Mouse (Mus musculus) forebrain, embryonic 16.5 days (tissue): ENCODE measurements around the gene Cntnap5b. TPM values are rescaled to one million over a fixed set of nuclear protein-coding genes. Genes with fewer than 3 reads are reported as not detected.

Experiments
- ATAC-seq: fragments of 200-750 bp; cut with Nextera tagmentation; 2 replicates; pipeline ENCODE4 v1.8.0; 2017; ENCODE audit warnings: mild to moderate bottlenecking, moderate library complexity
- H3K27ac ChIP-seq: fragments of 300-500 bp; sonication (generic); 2 replicates; pipeline ENCODE4 v1.5.1; 2014; ENCODE audit warnings: low read length, control low read depth
- H3K27me3 ChIP-seq: fragments of 300-500 bp; sonication (generic); replicated peaks from 2 replicates; pipeline ENCODE4 v1.6.1; 2014; ENCODE audit warnings: low read length; ENCODE audit not compliant: control insufficient read depth, insufficient read depth
- H3K36me3 ChIP-seq: fragments of 300-500 bp; sonication (generic); 2 replicates; pipeline ENCODE4 v1.6.1; 2014; ENCODE audit not compliant: control insufficient read depth, insufficient read depth
- H3K4me1 ChIP-seq: fragments of 300-500 bp; sonication (generic); replicated peaks from 2 replicates; pipeline ENCODE4 v1.6.1; 2014; ENCODE audit warnings: low read length; ENCODE audit not compliant: control insufficient read depth, insufficient read depth
- H3K4me2 ChIP-seq: fragments of 300-500 bp; sonication (generic); 2 replicates; pipeline ENCODE4 v1.6.1; 2014; ENCODE audit warnings: mild to moderate bottlenecking, low read length, control low read depth
- H3K4me3 ChIP-seq: fragments of 300-500 bp; sonication (generic); replicated peaks from 2 replicates; pipeline ENCODE4 v1.5.1; 2014; ENCODE audit warnings: mild to moderate bottlenecking, low read length, control low read depth
- H3K9ac ChIP-seq: fragments of 300-500 bp; sonication (generic); replicated peaks from 2 replicates; pipeline ENCODE4 v1.6.1; 2014; ENCODE audit warnings: low read depth, low read length, control low read depth
- H3K9me3 ChIP-seq: fragments of 300-500 bp; sonication (generic); 2 replicates; pipeline ENCODE4 v1.6.1; 2016; ENCODE audit warnings: low read length; ENCODE audit not compliant: control insufficient read depth
- WGBS: fragments of 180-500 bp; shearing (Covaris S2); extraction: QIAGEN DNeasy Blood & Tissue Kit; methylation state at CpG from one replicate; pipeline ENCODE4 v1.1.7; 2014; 5-methylcytosine and 5-hydroxymethylcytosine counted together
- polyA plus RNA-seq: library from polyadenylated mRNA; unstranded; fragments of >200 nt; fragmentation: Nextera tagmentation; extraction: Ambion mirVana; gene quantifications from 2 replicates; pipeline ENCODE4 v1.2.1, GENCODE M21; 2015

The Cntnap5b gene
- polyA plus RNA-seq, 1 experiment from 2014 or later = 2.4 TPM

DNA sequence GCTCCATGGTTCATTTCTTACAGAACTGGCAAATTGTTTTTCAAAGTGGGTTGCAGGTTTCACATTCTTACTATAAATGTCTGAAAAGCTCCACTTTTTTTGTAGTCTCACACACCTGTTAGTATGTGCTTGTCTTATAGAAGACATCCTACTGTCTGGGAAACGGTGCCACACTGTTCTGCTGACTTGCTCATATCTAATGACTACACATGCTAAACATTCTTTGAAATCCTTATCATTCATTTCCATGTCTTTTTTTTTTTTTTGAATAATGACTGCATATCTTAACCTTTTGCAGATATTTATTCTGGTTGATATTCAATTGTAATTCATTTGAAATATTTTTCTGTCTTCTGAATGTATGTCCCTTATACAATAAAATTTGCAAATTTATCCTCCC is 613.7 kb downstream of the Cntnap5b start:
- H3K4me3 ChIP-seq = no peak overlapping the region
- H3K9ac ChIP-seq = no peak overlapping the region
- no peaks in the 10 kb centered on the region for H3K4me1 ChIP-seq
- H3K4me2 ChIP-seq = no peak overlapping the region
- H3K36me3 ChIP-seq = no peaks in the 10 kb centered on the region
- ATAC-seq = no peak
- no peak overlapping the region for H3K27ac ChIP-seq
- WGBS = 84% methylated on average over 1 of the region's 1 CpGs
- no peaks in the 10 kb centered on the region for H3K27me3 ChIP-seq
- no peaks in the 10 kb centered on the region for H3K9me3 ChIP-seq

DNA sequence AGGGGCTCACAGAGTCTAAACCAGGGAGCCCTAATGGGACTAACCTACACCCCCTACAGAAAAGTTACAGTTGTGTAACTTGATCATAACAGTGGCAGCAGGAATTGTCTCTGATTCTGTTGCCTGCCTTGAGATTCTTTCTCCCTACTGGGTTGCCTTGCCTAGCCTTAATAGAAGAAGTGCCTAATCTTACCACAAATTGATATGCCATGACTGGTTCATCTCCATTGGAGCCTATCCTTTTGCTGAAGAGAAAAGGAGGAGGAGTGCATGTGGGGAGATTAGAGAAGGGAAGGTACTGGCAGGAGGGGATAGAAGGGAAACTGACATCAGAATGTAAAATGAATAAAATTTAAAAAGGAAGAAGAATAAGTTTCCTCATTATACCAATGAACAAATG is 621.5 kb downstream of the Cntnap5b start:
- H3K4me1 ChIP-seq = no peaks in the 10 kb centered on the region
- H3K4me2 ChIP-seq = no peak overlapping the region
- H3K36me3 ChIP-seq = no peaks in the 10 kb centered on the region
- no peak overlapping the region for H3K9ac ChIP-seq
- H3K9me3 ChIP-seq = no peaks in the 10 kb centered on the region
- no peak overlapping the region for H3K4me3 ChIP-seq
- H3K27me3 ChIP-seq = no peaks in the 10 kb centered on the region
- ATAC-seq = no peak
- H3K27ac ChIP-seq = no peak overlapping the region

DNA sequence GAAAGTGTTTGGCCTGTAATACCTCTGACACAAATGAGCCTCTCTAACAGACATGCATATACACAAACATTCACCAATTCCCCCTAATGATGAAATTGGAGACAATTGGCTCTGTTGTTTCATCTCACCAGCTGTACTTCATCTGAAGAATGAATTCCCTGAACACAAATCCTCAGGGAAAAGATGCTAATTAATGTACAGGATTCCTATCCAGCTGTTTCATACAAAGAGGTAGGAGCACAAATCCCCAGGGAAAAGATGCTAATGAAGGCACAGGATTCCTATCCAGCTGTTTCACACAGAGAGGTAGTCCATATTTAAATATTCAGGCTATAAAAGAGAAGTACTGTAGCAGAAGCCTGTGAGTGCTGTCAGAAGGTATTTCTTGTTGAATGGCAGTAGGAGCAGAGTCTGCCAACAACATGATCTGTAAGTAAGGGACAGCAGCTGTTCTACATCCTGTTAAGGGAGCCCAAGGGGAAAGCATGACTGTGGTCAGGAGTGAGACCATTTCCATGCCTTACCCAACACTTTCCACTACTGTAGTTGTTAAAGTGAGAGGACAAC is 644.2 kb downstream of the Cntnap5b start:
- Histone ChIP-seq H3K9ac (no peak overlapping the region), H3K27me3 (no peaks in the 10 kb centered on the region), H3K4me2 (no peak overlapping the region), H3K27ac (no peak overlapping the region), H3K36me3 (no peaks in the 10 kb centered on the region), H3K4me3 (no peak overlapping the region), H3K4me1 (no peaks in the 10 kb centered on the region), H3K9me3 (no peaks in the 10 kb centered on the region)
- peak; percentile 62 for ATAC-seq

DNA sequence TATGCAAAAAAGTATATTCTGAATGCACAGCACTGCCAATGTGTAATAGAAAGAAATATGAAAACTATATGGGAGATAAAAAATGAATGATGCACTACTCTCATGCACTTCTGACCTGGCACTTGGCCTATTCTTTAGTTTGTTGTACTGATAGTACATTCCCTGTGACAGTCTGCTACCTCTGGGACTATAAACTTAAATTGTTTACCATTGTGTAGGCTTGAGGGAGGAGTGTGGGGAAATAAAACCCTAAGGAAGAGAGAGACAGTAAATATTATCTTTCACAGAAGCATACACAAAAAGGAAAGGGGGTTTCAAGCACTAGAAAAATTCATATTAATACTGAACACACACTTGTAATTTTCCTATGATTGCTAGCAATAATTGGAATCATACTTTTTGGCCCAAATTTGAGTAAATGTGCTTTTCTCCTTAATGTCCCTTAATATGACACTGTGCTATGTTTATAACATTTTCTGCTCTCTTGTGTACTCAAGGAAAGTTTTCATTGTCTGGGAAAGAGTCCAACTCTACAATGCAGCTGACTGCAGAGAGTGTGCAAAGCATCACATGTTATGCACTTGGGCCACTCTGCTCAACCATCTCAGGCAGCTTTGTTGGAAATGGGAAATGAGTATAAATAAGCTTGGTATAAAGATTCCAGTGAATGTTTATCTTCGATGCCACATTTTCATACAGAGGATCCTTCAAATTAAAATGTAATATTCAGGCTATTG is 657.6 kb downstream of the Cntnap5b start:
- no peaks in the 10 kb centered on the region for H3K36me3 ChIP-seq
- no peak for ATAC-seq
- H3K9me3 ChIP-seq = no peaks in the 10 kb centered on the region
- H3K9ac ChIP-seq = no peak overlapping the region
- H3K4me1 ChIP-seq = no peaks in the 10 kb centered on the region
- no peak overlapping the region for H3K4me2 ChIP-seq
- H3K27ac ChIP-seq = no peak overlapping the region
- no peak overlapping the region for H3K4me3 ChIP-seq
- no peaks in the 10 kb centered on the region for H3K27me3 ChIP-seq
- 88% methylated on average over 1 of the region's 1 CpGs for WGBS

DNA sequence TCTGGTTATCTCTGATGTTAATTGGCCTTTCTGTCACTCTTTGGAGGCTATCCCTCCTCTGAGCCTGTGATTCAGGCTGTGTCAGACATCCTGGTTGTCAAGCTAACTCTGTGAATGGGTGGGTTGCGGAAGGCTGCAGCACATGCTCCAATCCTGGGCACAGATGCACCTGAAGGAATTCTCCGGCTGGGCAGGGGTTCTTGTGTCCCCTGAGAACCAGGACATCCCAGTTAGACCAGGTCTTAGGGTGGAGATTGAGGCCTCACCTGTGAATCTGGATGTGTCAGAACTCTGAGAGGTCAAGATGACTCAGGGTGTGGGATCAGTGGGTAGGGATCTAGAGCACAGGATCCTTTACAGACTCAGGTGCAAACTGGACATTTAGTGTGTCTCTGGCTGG is 691.3 kb downstream of the Cntnap5b start:
- ATAC-seq = no peak
- H3K27ac ChIP-seq = no peak overlapping the region
- H3K4me3 ChIP-seq = no peak overlapping the region
- no peaks in the 10 kb centered on the region for H3K27me3 ChIP-seq
- H3K9ac ChIP-seq = no peak overlapping the region
- H3K9me3 ChIP-seq = 0 out of 2 replicates have a peak, but pooled peaks cover 2% of the 10 kb centered on the region
- no peak overlapping the region for H3K4me2 ChIP-seq
- H3K36me3 ChIP-seq = no peaks in the 10 kb centered on the region
- 85% methylated on average over 2 of the region's 2 CpGs for WGBS
- no peaks in the 10 kb centered on the region for H3K4me1 ChIP-seq

DNA sequence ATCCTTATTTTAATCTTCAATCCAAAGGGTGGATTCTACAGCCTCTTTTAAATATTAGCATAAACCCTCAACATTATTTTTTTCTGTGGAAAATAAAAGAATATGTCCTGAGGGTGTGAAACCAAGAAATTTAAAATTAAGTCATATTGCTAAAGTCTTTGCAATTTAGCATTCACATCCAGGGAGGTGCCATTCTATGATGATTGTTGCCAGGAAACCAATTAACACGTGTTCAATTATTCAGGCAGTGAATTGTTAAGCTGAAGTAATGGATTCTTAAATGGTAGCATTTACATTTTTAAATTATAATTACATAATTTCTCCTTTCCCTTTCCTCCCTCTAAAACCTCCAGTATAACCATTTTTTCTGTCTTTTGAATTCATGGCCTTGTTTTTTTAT is 692.7 kb downstream of the Cntnap5b start:
- ATAC-seq = peak; percentile 45; the same call in 1 of the 2 replicates
- no peaks in the 10 kb centered on the region for H3K36me3 ChIP-seq
- no peak overlapping the region for H3K4me2 ChIP-seq
- no peak overlapping the region for H3K27ac ChIP-seq
- no peak overlapping the region for H3K4me3 ChIP-seq
- 0 out of 2 replicates have a peak, but pooled peaks cover 2% of the 10 kb centered on the region for H3K9me3 ChIP-seq
- H3K27me3 ChIP-seq = no peaks in the 10 kb centered on the region
- no peak overlapping the region for H3K9ac ChIP-seq
- 14% methylated on average over 1 of the region's 1 CpGs for WGBS
- H3K4me1 ChIP-seq = no peaks in the 10 kb centered on the region

DNA sequence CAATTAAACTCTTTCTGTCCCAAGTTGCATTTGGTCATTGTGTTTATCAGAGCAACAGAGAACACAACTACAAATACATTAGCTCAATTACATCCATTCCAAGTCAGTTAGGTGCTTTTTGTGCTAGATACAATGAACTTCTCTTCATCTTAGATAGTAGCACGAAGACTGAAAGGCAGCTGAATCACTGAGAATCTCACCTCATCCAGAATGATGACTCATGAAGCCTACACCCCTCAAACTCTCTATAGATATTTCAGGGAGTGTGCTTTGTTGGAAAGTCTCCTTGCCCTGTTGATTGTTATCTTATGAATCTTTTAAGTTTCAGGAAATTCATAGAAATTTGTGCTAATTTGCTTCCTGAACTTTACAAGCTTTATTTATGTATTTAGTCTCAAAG is 695.0 kb downstream of the Cntnap5b start:
- Histone ChIP-seq H3K4me3 (no peak overlapping the region), H3K36me3 (no peaks in the 10 kb centered on the region), H3K9me3 (0 out of 2 replicates have a peak, but pooled peaks cover 2% of the 10 kb centered on the region), H3K9ac (no peak overlapping the region), H3K27me3 (no peaks in the 10 kb centered on the region), H3K27ac (no peak overlapping the region), H3K4me1 (no peaks in the 10 kb centered on the region), H3K4me2 (no peak overlapping the region)
- ATAC-seq = no peak
- 44% methylated on average over 1 of the region's 1 CpGs for WGBS

DNA sequence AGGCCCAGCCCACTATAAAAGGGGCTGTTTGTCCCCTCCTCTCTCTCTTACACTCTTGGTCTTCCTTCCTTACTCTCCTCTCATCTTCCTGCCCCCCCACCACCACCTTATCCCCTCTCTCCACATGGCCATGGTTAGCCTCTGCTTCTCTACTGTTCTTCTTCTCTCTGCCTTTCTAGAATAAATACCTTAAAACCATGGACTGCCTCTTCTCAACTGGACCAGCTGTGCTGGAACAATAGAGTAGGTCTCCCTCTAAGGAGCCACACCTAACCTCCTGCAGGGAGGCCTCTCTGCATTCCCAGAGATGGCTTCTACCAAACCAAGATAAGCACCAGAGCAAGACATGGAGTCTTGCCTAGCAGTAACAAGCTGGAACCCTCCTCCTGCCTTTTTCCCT is 737.3 kb downstream of the Cntnap5b start:
- H3K4me2 ChIP-seq = no peak overlapping the region
- no peak for ATAC-seq
- H3K36me3 ChIP-seq = no peaks in the 10 kb centered on the region
- no peak overlapping the region for H3K9ac ChIP-seq
- no peaks in the 10 kb centered on the region for H3K4me1 ChIP-seq
- H3K4me3 ChIP-seq = no peak overlapping the region
- H3K9me3 ChIP-seq = no peaks in the 10 kb centered on the region
- no peaks in the 10 kb centered on the region for H3K27me3 ChIP-seq
- no peak overlapping the region for H3K27ac ChIP-seq
